Mouse (Mus musculus) intestine, embryonic 16.5 days (tissue): ENCODE results near the gene Gm3239. TPM values are rescaled to one million over a fixed set of nuclear protein-coding genes. Genes with fewer than 3 reads are reported as not detected.
"Not testable (repeated sequence)": the region's sequence is repeated elsewhere in the genome, so short reads cannot be mapped to it uniquely, and the experiment has no call there.

Source experiments
- ATAC-seq: fragments of 200-750 bp; cut with Nextera tagmentation; 2 replicates; pipeline ENCODE4 v1.8.0; 2017; ENCODE audit warnings: moderate TSS enrichment, moderate library complexity
- H3K27ac ChIP-seq: fragments of 300-500 bp; sonication (generic); 2 replicates; pipeline ENCODE4 v1.5.1; 2014; ENCODE audit warnings: mild to moderate bottlenecking, low read length
- H3K27me3 ChIP-seq: fragments of 300-500 bp; sonication (generic); replicated peaks from 2 replicates; pipeline ENCODE4 v1.6.1; 2014; ENCODE audit warnings: low read length, control low read depth, mixed read lengths; ENCODE audit not compliant: control insufficient read depth, insufficient read depth
- H3K36me3 ChIP-seq: fragments of 300-500 bp; sonication (generic); 2 replicates; pipeline ENCODE4 v1.6.1; 2014; ENCODE audit warnings: low read length, control low read depth; ENCODE audit not compliant: control insufficient read depth, insufficient read depth
- H3K4me1 ChIP-seq: fragments of 300-500 bp; sonication (generic); 2 replicates; pipeline ENCODE4 v1.6.1; 2014; ENCODE audit warnings: low read length, control low read depth, mixed read lengths; ENCODE audit not compliant: control insufficient read depth, insufficient read depth
- H3K4me2 ChIP-seq: fragments of 300-500 bp; sonication (generic); 2 replicates; pipeline ENCODE4 v1.6.1; 2014; ENCODE audit warnings: low read depth, low read length, control low read depth
- H3K4me3 ChIP-seq: fragments of 300-500 bp; sonication (generic); 2 replicates; pipeline ENCODE4 v1.5.1; 2014; ENCODE audit warnings: mild to moderate bottlenecking, low read length
- H3K9ac ChIP-seq: fragments of 300-500 bp; sonication (generic); 2 replicates; pipeline ENCODE4 v1.6.1; 2014; ENCODE audit warnings: low read depth, low read length
- H3K9me3 ChIP-seq: fragments of 300-500 bp; sonication (generic); 2 replicates; pipeline ENCODE4 v1.6.1; 2016; ENCODE audit warnings: low read length, control low read depth; ENCODE audit not compliant: control insufficient read depth
- WGBS: fragments of 180-500 bp; shearing (Covaris S2); extraction: QIAGEN DNeasy Blood & Tissue Kit; methylation state at CpG from one replicate; pipeline ENCODE4 v1.1.7; 2014; 5-methylcytosine and 5-hydroxymethylcytosine counted together
- polyA plus RNA-seq: library from polyadenylated mRNA; unstranded; fragments of >200 nt; fragmentation: Nextera tagmentation; extraction: Ambion mirVana; gene quantifications from 2 replicates; pipeline ENCODE4 v1.2.1, GENCODE M21; 2015

The Gm3239 gene
- not detected in 2 replicates for polyA plus RNA-seq

- not testable (repeated sequence) for H3K4me1 ChIP-seq, H3K9me3 ChIP-seq, H3K4me3 ChIP-seq, H3K9ac ChIP-seq, H3K36me3 ChIP-seq, H3K27me3 ChIP-seq, ATAC-seq, H3K27ac ChIP-seq, H3K4me2 ChIP-seq
- no CpG with 5 or more reads among the region's 2 CpGs for WGBS
Observed at GRCm38 (mm10) chr14:4663892-4664291, at the start of gene Gm3239. Gene Gm3239 (plus strand): TSS chr14:4664192.

GRCm38 (mm10) chr14:4632052-4632451 lies 31.9 kb upstream of the Gm3239 start, which contains the start of gene Gm8159:
Gene Gm8159 (plus strand): TSS chr14:4632352.
- H3K4me3 ChIP-seq, H3K4me2 ChIP-seq, H3K4me1 ChIP-seq, H3K9ac ChIP-seq, H3K27me3 ChIP-seq, H3K9me3 ChIP-seq, H3K27ac ChIP-seq, ATAC-seq, H3K36me3 ChIP-seq: not testable (repeated sequence)
- no CpG with 5 or more reads among the region's 2 CpGs for WGBS

- not testable (repeated sequence) for H3K9me3 ChIP-seq, H3K9ac ChIP-seq, H3K36me3 ChIP-seq, H3K27ac ChIP-seq, ATAC-seq, H3K4me3 ChIP-seq, H3K27me3 ChIP-seq, H3K4me1 ChIP-seq
- H3K4me2 ChIP-seq, result peak overlapping the region; percentile 35
- 9% methylated on average over 16 of the region's 18 CpGs for WGBS
Observed at GRCm38 (mm10) chr14:4649309-4649708, 14.7 kb upstream of the Gm3239 start.

GRCm38 (mm10) chr14:4650324-4650723 lies 13.7 kb upstream of the Gm3239 start:
- H3K4me1 ChIP-seq, ATAC-seq, H3K9me3 ChIP-seq, H3K36me3 ChIP-seq, H3K4me3 ChIP-seq, H3K9ac ChIP-seq, H3K27me3 ChIP-seq, H3K4me2 ChIP-seq, H3K27ac ChIP-seq: not testable (repeated sequence)
- 2% methylated on average over 2 of the region's 9 CpGs for WGBS

- not testable (repeated sequence) for H3K9ac ChIP-seq, H3K4me1 ChIP-seq, H3K4me3 ChIP-seq, H3K27me3 ChIP-seq, H3K4me2 ChIP-seq, H3K9me3 ChIP-seq, H3K36me3 ChIP-seq, H3K27ac ChIP-seq, ATAC-seq
- 81% methylated on average over 1 of the region's 2 CpGs for WGBS
Observed at GRCm38 (mm10) chr14:4708938-4709337, 44.9 kb downstream of the Gm3239 start, which contains the start of gene Gm7876. Gene Gm7876 (plus strand): TSS chr14:4709238.

Other genes with a start within 250 kb of the Gm3239 start
- 0.09 TPM in 1 of 2 replicates, not detected in the other for gene Gm3164, start 248.7 kb upstream of the Gm3239 start, polyA plus RNA-seq
- not detected in 2 replicates for gene Gm3173, start 233.2 kb upstream of the Gm3239 start, polyA plus RNA-seq
- gene Gm3182, start 182.4 kb upstream of the Gm3239 start, polyA plus RNA-seq, result not detected in 2 replicates
- gene Gm3047, start 108.8 kb upstream of the Gm3239 start, polyA plus RNA-seq, result not detected in 2 replicates
- gene Gm8159, start 31.8 kb upstream of the Gm3239 start, polyA plus RNA-seq, result not detected in 2 replicates
- gene Gm7876, start 45.0 kb downstream of the Gm3239 start, polyA plus RNA-seq, result not detected in 2 replicates
- gene Gm3252, start 62.6 kb downstream of the Gm3239 start, polyA plus RNA-seq, result 0.07 and 0.10 TPM in 2 replicates
- gene Gm9602, start 112.1 kb downstream of the Gm3239 start, polyA plus RNA-seq, result not detected in 2 replicates
- not detected in 2 replicates for gene Gm3269, start 173.9 kb downstream of the Gm3239 start, polyA plus RNA-seq
- 0.31 TPM in 1 of 2 replicates, not detected in the other for gene Gm3264, start 191.4 kb downstream of the Gm3239 start, polyA plus RNA-seq
- gene Gm3278, start 228.2 kb downstream of the Gm3239 start, polyA plus RNA-seq, result 0.11 TPM in 1 of 2 replicates, not detected in the other